Mouse (Mus musculus) limb, embryonic 14.5 days (tissue): Measurements from ENCODE around the gene Mapk3. TPM values are rescaled to one million over a fixed set of nuclear protein-coding genes. Genes with fewer than 3 reads are reported as not detected.

Experiments
- ATAC-seq: fragments of 200-750 bp; cut with Nextera tagmentation; 2 replicates; pipeline ENCODE4 v1.8.0; 2017; ENCODE audit warnings: low read depth, moderate number of reproducible peaks, moderate TSS enrichment; ENCODE audit not compliant: low FRiP score
- DNase-seq: peaks from one replicate; pipeline ENCODE4 v3.0.0-alpha.2; 2015; ENCODE audit warnings: low spot score
- H3K27ac ChIP-seq: fragments of 300-500 bp; sonication (generic); replicated peaks from 2 replicates; pipeline ENCODE4 v1.5.1; 2014; ENCODE audit warnings: low read depth, mild to moderate bottlenecking, low read length, moderate library complexity, mixed read lengths
- H3K27me3 ChIP-seq: fragments of 300-500 bp; sonication (generic); 2 replicates; pipeline ENCODE4 v1.6.1; 2014; ENCODE audit warnings: low read length, mixed read lengths; ENCODE audit not compliant: control insufficient read depth, insufficient read depth
- H3K36me3 ChIP-seq: fragments of 300-500 bp; sonication (generic); 2 replicates; pipeline ENCODE4 v1.6.1; 2014; ENCODE audit warnings: mild to moderate bottlenecking, low read length, moderate library complexity, mixed read lengths; ENCODE audit not compliant: control insufficient read depth, insufficient read depth
- H3K4me1 ChIP-seq: fragments of 300-500 bp; sonication (generic); 2 replicates; pipeline ENCODE4 v1.6.1; 2014; ENCODE audit warnings: antibody characterized with exemption, low read length, mixed read lengths; ENCODE audit not compliant: control insufficient read depth, insufficient read depth
- H3K4me2 ChIP-seq: fragments of 300-500 bp; sonication (generic); replicated peaks from 2 replicates; pipeline ENCODE4 v1.6.1; 2014; ENCODE audit warnings: low read depth, mild to moderate bottlenecking, low read length, moderate library complexity; ENCODE audit not compliant: severe bottlenecking
- H3K4me3 ChIP-seq: fragments of 300-500 bp; sonication (generic); replicated peaks from 2 replicates; pipeline ENCODE4 v1.5.1; 2014; ENCODE audit warnings: low read length
- H3K9ac ChIP-seq: fragments of 300-500 bp; sonication (generic); 2 replicates; pipeline ENCODE4 v1.6.1; 2014; ENCODE audit warnings: mild to moderate bottlenecking, low read depth, low read length, moderate library complexity; ENCODE audit not compliant: severe bottlenecking
- H3K9me3 ChIP-seq: fragments of 300-500 bp; sonication (generic); 2 replicates; pipeline ENCODE4 v1.6.1; 2016; ENCODE audit warnings: low read length; ENCODE audit not compliant: control insufficient read depth
- POLR2A ChIP-seq: fragments of 200-500 bp; IDR thresholded peaks from 2 replicates; pipeline ENCODE4 v1.8.0; 2012; ENCODE audit warnings: inconsistent platforms, mild to moderate bottlenecking, moderate library complexity, borderline replicate concordance; ENCODE audit not compliant: insufficient read depth, insufficient read length; ENCODE audit errors: extremely low read depth
- WGBS: fragments of 180-500 bp; shearing (Covaris S2); extraction: QIAGEN DNeasy Blood & Tissue Kit; methylation state at CpG from one replicate; pipeline ENCODE4 v1.1.7; 2014; 5-methylcytosine and 5-hydroxymethylcytosine counted together
- polyA plus RNA-seq, 2 experiments: library from polyadenylated mRNA; depleted of rRNA in 1 of 2; stranded (reverse) in 1 of 2; unstranded in 1 of 2; fragments of >200 nt; fragmentation: Nextera tagmentation in 1 of 2; extraction: Ambion mirVana in 1 of 2; gene quantifications; 2 replicates each; pipeline versions ENCODE4 v1.2.1 to v1.2.3; 2012 to 2014

Mapk3 gene
- polyA plus RNA-seq, 2 experiments: 52.4 to 134 TPM

GRCm38 (mm10) chr7:126765540-126765939 is 6.1 kb downstream of the Mapk3 start:
- Histone ChIP-seq H3K27ac (no peak overlapping the region), H3K36me3 (peaks cover 76% of the 10 kb centered on the region), H3K4me2 (no peak overlapping the region), H3K9ac (no peak overlapping the region), H3K9me3 (no peaks in the 10 kb centered on the region), H3K27me3 (no peaks in the 10 kb centered on the region), H3K4me1 (peaks cover 12% of the 10 kb centered on the region), H3K4me3 (no peak overlapping the region)
- 88% methylated on average over 9 of the region's 9 CpGs for WGBS
- DNase-seq (no peak), ATAC-seq (no peak)
- no peak for TF ChIP-seq POLR2A

DNA sequence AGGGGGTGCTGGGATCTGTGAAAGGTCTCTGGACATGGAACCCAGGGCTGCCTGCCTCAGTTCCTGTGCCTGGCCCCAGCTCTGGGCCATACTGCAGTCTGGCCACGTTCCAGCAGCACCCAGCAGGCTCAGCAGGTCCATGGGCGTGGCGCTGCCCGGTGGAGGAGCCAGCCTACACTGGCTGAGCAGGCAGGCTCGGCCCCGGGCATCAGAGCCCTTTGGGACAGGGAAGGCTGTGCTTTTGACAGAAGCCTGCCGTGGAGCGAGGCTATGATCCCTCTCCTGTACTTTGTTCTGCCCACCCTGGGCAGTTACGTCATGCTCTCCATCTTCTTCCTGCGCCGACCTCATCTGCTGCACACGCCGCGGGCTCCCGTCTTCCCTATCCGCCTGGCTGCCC is 6.8 kb downstream of the Mapk3 start, which contains the start of gene Gdpd3:
Gene Gdpd3 (plus strand): TSS at position 134 of the 400 bp plus-strand sequence.
- Histone ChIP-seq H3K9ac (no peak within 1 kb of the TSS), H3K9me3 (no peaks in the 10 kb centered on the region), H3K4me3 (no peak within 1 kb of the TSS), H3K27me3 (no peaks in the 10 kb centered on the region), H3K4me1 (0 out of 2 replicates have a peak, but pooled peaks cover 7% of the 10 kb centered on the region), H3K36me3 (peaks cover 79% of the 10 kb centered on the region), H3K4me2 (no peak within 1 kb of the TSS), H3K27ac (no peak within 1 kb of the TSS)
- TF ChIP-seq POLR2A: no peak
- DNase-seq: no peak
- ATAC-seq: no peak
- WGBS: 91% methylated on average over 13 of the region's 16 CpGs

DNA sequence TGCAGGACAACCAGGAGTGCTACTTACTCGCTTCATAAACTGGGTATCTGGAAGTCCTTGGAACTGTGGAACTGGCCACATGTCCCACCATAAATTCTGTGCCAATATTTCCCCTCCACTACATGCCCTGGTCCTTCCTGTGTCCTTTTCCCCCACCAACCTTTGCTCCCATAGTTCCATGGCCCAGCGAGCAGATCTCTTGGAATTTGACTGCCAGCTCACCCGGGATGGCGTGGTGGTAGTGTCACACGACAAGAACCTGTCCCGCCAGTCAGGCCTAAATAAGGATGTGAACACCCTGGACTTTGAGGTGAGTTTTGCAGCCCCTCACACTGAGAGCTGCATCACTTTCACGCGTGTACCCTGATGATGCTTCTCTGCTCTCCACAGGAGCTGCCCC is 7.6 kb downstream of the Mapk3 start:
- H3K9ac ChIP-seq: no peak overlapping the region
- no peak for DNase-seq

DNA sequence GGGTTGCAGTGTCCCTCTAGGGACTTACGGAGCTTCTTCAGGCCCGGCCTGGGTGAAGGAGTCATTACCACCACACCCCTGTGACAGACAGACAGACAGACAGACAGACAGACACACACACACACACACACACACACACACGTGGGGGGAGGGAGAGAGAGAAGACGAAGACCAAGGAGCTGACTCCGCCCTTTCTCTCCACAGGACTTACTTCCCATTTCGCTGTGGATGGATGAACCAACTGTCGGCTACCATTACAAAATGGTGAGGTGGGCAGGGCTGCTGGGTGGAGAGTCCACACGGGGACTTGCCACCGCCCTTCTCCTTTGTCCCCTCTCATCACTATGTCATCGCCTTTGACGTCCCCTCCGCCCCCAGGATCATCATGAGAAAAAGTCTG is 11.4 kb downstream of the Mapk3 start:
- 83% methylated on average over 12 of the region's 12 CpGs for whole genome bisulfite sequencing
- Histone ChIP-seq H3K4me2 (no peak overlapping the region), H3K36me3 (peaks cover 45% of the 10 kb centered on the region), H3K9me3 (no peaks in the 10 kb centered on the region), H3K27ac (no peak overlapping the region), H3K4me1 (peaks cover 4% of the 10 kb centered on the region), H3K27me3 (no peaks in the 10 kb centered on the region), H3K9ac (no peak overlapping the region), H3K4me3 (no peak overlapping the region)
- TF ChIP-seq POLR2A: no peak
- no peak for DNase-seq
- ATAC-seq: no peak

More for the DNA sequence above, 7.6 kb downstream of the Mapk3 start:
- ATAC-seq: no peak
- Histone ChIP-seq H3K9me3 (no peaks in the 10 kb centered on the region), H3K36me3 (peaks cover 73% of the 10 kb centered on the region), H3K4me2 (no peak overlapping the region), H3K27me3 (no peaks in the 10 kb centered on the region), H3K4me3 (no peak overlapping the region), H3K4me1 (no peaks in the 10 kb centered on the region), H3K27ac (no peak overlapping the region)
- no peak for TF ChIP-seq POLR2A
- 92% methylated on average over 8 of the region's 8 CpGs for WGBS

DNA sequence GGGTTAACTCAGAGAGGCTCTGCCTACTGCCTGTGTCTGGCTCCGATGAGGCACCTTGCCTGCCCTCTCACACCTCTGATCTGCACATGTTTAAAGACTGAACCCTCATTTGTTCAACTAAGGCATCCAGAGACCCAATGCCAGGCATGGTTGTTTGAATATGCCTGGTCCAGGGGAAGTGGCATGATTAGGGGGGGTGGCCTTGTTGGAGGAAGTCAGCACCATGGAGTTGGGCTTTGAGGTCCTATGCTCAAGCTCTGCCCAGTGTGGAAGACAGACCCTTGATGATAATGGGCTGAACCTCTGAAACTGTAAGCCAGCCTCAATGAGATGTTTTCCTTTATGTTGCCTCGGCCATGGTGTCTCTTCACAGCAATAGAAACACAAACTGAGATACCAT is 13.9 kb downstream of the Mapk3 start:
- WGBS: 75% methylated on average over 2 of the region's 2 CpGs
- no peaks in the 10 kb centered on the region for H3K27me3 ChIP-seq
- H3K27ac ChIP-seq: no peak overlapping the region
- TF ChIP-seq POLR2A: no peak
- DNase-seq (no peak), ATAC-seq (no peak)
- no peak overlapping the region for H3K4me3 ChIP-seq
- H3K9me3 ChIP-seq: no peaks in the 10 kb centered on the region
- no peak overlapping the region for H3K9ac ChIP-seq
- H3K4me1 ChIP-seq: peaks cover 20% of the 10 kb centered on the region
- no peak overlapping the region for H3K4me2 ChIP-seq
- H3K36me3 ChIP-seq: peaks cover 21% of the 10 kb centered on the region

- H3K27ac ChIP-seq: no peak overlapping the region
- peaks cover 18% of the 10 kb centered on the region for H3K36me3 ChIP-seq
- H3K4me2 ChIP-seq: no peak overlapping the region
- no peak overlapping the region for H3K4me3 ChIP-seq
- DNase-seq: no peak
- H3K9ac ChIP-seq: no peak overlapping the region
- H3K9me3 ChIP-seq: no peaks in the 10 kb centered on the region
- no peak for TF ChIP-seq POLR2A
- 60% methylated on average over 2 of the region's 2 CpGs for WGBS
- H3K4me1 ChIP-seq: peaks cover 20% of the 10 kb centered on the region
- no peaks in the 10 kb centered on the region for H3K27me3 ChIP-seq
- no peak for ATAC-seq
These were observed 15.1 kb downstream of the Mapk3 start for GRCm38 (mm10) chr7:126774463-126774862.
